In the genomic region with DNA sequence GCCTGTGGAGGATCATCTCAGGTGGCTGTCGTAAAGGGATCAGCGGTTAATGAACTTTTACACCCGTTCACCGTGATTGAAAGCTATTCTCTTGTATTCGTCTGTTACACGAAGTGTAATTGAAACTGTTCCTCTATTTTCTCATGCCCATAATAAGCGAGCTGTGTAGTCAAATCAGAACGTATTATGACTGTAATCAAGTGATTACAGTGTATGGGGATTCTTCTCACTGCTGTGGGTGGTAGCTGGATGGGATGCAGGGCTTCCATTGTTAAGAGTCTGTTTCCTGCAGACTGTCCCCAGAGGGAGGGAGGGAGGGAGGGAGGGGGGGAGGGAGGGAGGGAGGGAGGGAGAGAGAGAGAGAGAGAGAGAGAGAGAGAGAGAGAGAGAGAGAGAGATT, we compare ENCODE assay signal across 27 mouse cellular contexts. TPM values are rescaled to one million over a fixed set of nuclear protein-coding genes. Genes with fewer than 3 reads are reported as not detected.
DNase-seq lines count a peak whose midpoint lies in the region; ATAC-seq and TF ChIP-seq lines count a peak whose summit lies in the region.
"Had no signal": no experiment of that assay in that cellular context is flagged by ENCODE, and none has a peak within 500 bp of the region (broad histone marks: within the 10 kb centered on the region; RNA-seq: fewer than 3 reads in every experiment).

No protein-coding gene starts in this region.

- ATAC-seq in hindbrain, embryonic 13.5 days (ENCODE audit: low FRiP score), result no peak
- ATAC-seq in hindbrain, embryonic 12.5 days (ENCODE audit: low FRiP score), result no peak
- no peak for ATAC-seq in midbrain, embryonic 15.5 days (replicated peaks)
- no peak for ATAC-seq in midbrain, postnatal 0 days (ENCODE audit: low FRiP score)
- ATAC-seq in forebrain, embryonic 15.5 days (replicated peaks), result no peak; the same call in 1 of the 2 replicates
- ATAC-seq in neural tube, embryonic 15.5 days (ENCODE audit: low FRiP score), result no peak
- ATAC-seq: CD4-positive, CD25-positive, alpha-beta regulatory T cell, adult 4 months; inflammation-experienced regulatory T-cells, adult 6 months had no signal

- no peak overlapping the region for H3K4me3 ChIP-seq in hindbrain, embryonic 13.5 days
- H3K4me3 ChIP-seq in hindbrain, embryonic 12.5 days, result no peak overlapping the region
- no peak overlapping the region for H3K4me3 ChIP-seq in midbrain, embryonic 15.5 days
- no peak overlapping the region for H3K4me3 ChIP-seq in midbrain, postnatal 0 days (ENCODE audit: low read depth, low read length)
- H3K4me3 ChIP-seq in forebrain, embryonic 15.5 days, result no peak overlapping the region
- no peak overlapping the region for H3K4me3 ChIP-seq in neural tube, embryonic 15.5 days (replicated peaks)
- H3K4me3 ChIP-seq: erythroblast, embryonic 14.5 days; heart, adult 2 months; heart, embryonic 12.5 days; left cerebral cortex, adult 2 months; limb, embryonic 13.5 days; megakaryocyte, embryonic 14.5 days; neural tube, embryonic 12.5 days had no signal

- H3K27ac ChIP-seq in hindbrain, embryonic 13.5 days, result peak overlapping the region; percentile 69; the same call in 1 of the 2 replicates
- no peak overlapping the region for H3K27ac ChIP-seq in hindbrain, embryonic 12.5 days
- H3K27ac ChIP-seq in midbrain, embryonic 15.5 days, result 0 out of 2 replicates have a peak overlapping the region, but pooled peaks have one; percentile 1
- H3K27ac ChIP-seq in midbrain, postnatal 0 days (ENCODE audit: low read depth, low read length), result no peak overlapping the region
- H3K27ac ChIP-seq in forebrain, embryonic 15.5 days (replicated peaks), result 0 out of 2 replicates have a peak overlapping the region, but pooled peaks have one; percentile 18
- peak overlapping the region; percentile 63; the same call in 1 of the 2 replicates for H3K27ac ChIP-seq in neural tube, embryonic 15.5 days (replicated peaks)
- H3K27ac ChIP-seq: heart, adult 2 months; left cerebral cortex, adult 2 months; limb, embryonic 13.5 days; neural tube, embryonic 12.5 days had no signal

- H3K4me2 ChIP-seq in hindbrain, embryonic 13.5 days, result no peak overlapping the region
- H3K4me2 ChIP-seq in hindbrain, embryonic 12.5 days (replicated peaks), result no peak overlapping the region
- no peak overlapping the region for H3K4me2 ChIP-seq in midbrain, embryonic 15.5 days
- no peak overlapping the region for H3K4me2 ChIP-seq in midbrain, postnatal 0 days (ENCODE audit: low read depth, low read length, poor library complexity, severe bottlenecking)
- H3K4me2 ChIP-seq in forebrain, embryonic 15.5 days (replicated peaks), result no peak overlapping the region
- H3K4me2 ChIP-seq in neural tube, embryonic 15.5 days, result 0 out of 2 replicates have a peak overlapping the region, but pooled peaks have one; percentile 3
- H3K4me2 ChIP-seq: heart, embryonic 12.5 days; limb, embryonic 13.5 days; liver, embryonic 11.5 days; neural tube, embryonic 12.5 days had no signal

- H3K9me3 ChIP-seq in hindbrain, embryonic 13.5 days, result no peaks in the 10 kb centered on the region
- H3K9me3 ChIP-seq in hindbrain, embryonic 12.5 days (replicated peaks), result no peaks in the 10 kb centered on the region
- no peaks in the 10 kb centered on the region for H3K9me3 ChIP-seq in midbrain, embryonic 15.5 days
- no peaks in the 10 kb centered on the region for H3K9me3 ChIP-seq in midbrain, postnatal 0 days (ENCODE audit: low read length)
- no peaks in the 10 kb centered on the region for H3K9me3 ChIP-seq in forebrain, embryonic 15.5 days
- H3K9me3 ChIP-seq in neural tube, embryonic 15.5 days (replicated peaks), result no peaks in the 10 kb centered on the region
- H3K9me3 ChIP-seq: heart, embryonic 12.5 days; limb, embryonic 13.5 days; megakaryocyte, embryonic 14.5 days; neural tube, embryonic 12.5 days had no signal

- DNase-seq in midbrain, postnatal 0 days (ENCODE audit: low spot score), result no peak
- no peak for DNase-seq in embryo, embryonic 10 days (ENCODE audit: low spot score)
- DNase-seq: adrenal gland, postnatal 14 days; cerebellum, adult 11-12 months; cerebellum, adult 9-11 months; heart, adult 2 months; kidney, adult 11 months; kidney, postnatal 14 days; lung, postnatal 4 days; midbrain, embryonic 14.5 days; right cerebral cortex, adult 18-20 months; spleen, adult 18-20 months; thymus, postnatal 14 days had no signal

- TF ChIP-seq CTCF in midbrain, postnatal 0 days (IDR thresholded peaks at IDR 0.05), result no peak

- peaks cover 55% of the 10 kb centered on the region for H3K4me1 ChIP-seq in hindbrain, embryonic 13.5 days (replicated peaks)
- H3K4me1 ChIP-seq in hindbrain, embryonic 12.5 days, result peaks cover 52% of the 10 kb centered on the region
- peaks cover 26% of the 10 kb centered on the region for H3K4me1 ChIP-seq in midbrain, embryonic 15.5 days
- peaks cover 10% of the 10 kb centered on the region; the same call in 1 of the 2 replicates for H3K4me1 ChIP-seq in midbrain, postnatal 0 days (ENCODE audit: insufficient read depth, low read length)
- peaks cover 15% of the 10 kb centered on the region for H3K4me1 ChIP-seq in forebrain, embryonic 15.5 days
- peaks cover 41% of the 10 kb centered on the region for H3K4me1 ChIP-seq in neural tube, embryonic 15.5 days
- H3K4me1 ChIP-seq: megakaryocyte, embryonic 14.5 days had no signal

- WGBS in hindbrain, embryonic 13.5 days, result 35% methylated on average over 8 of the region's 8 CpGs
- WGBS in hindbrain, embryonic 12.5 days, result 46% methylated on average over 8 of the region's 8 CpGs
- WGBS in midbrain, embryonic 15.5 days, result 32% methylated on average over 8 of the region's 8 CpGs
- 37% methylated on average over 8 of the region's 8 CpGs for WGBS in midbrain, postnatal 0 days
- 9% methylated on average over 8 of the region's 8 CpGs for WGBS in forebrain, embryonic 15.5 days
- WGBS in neural tube, embryonic 15.5 days, result 8% methylated on average over 8 of the region's 8 CpGs

- no peaks in the 10 kb centered on the region for H3K36me3 ChIP-seq in hindbrain, embryonic 13.5 days
- H3K36me3 ChIP-seq in hindbrain, embryonic 12.5 days, result no peaks in the 10 kb centered on the region
- no peaks in the 10 kb centered on the region for H3K36me3 ChIP-seq in midbrain, embryonic 15.5 days (replicated peaks)
- H3K36me3 ChIP-seq in midbrain, postnatal 0 days (ENCODE audit: insufficient read depth, low read length), result no peaks in the 10 kb centered on the region
- H3K36me3 ChIP-seq in forebrain, embryonic 15.5 days, result no peaks in the 10 kb centered on the region
- no peaks in the 10 kb centered on the region for H3K36me3 ChIP-seq in neural tube, embryonic 15.5 days
- H3K36me3 ChIP-seq: heart, embryonic 12.5 days; limb, embryonic 13.5 days; neural tube, embryonic 12.5 days had no signal

- no peaks in the 10 kb centered on the region for H3K27me3 ChIP-seq in hindbrain, embryonic 13.5 days
- H3K27me3 ChIP-seq in hindbrain, embryonic 12.5 days, result no peaks in the 10 kb centered on the region
- no peaks in the 10 kb centered on the region for H3K27me3 ChIP-seq in midbrain, embryonic 15.5 days (replicated peaks)
- H3K27me3 ChIP-seq in midbrain, postnatal 0 days (ENCODE audit: insufficient read depth, low read length), result no peaks in the 10 kb centered on the region
- H3K27me3 ChIP-seq in forebrain, embryonic 15.5 days, result 0 out of 2 replicates have a peak, but pooled peaks cover 3% of the 10 kb centered on the region
- H3K27me3 ChIP-seq in neural tube, embryonic 15.5 days (replicated peaks), result no peaks in the 10 kb centered on the region
- H3K27me3 ChIP-seq: heart, embryonic 12.5 days; limb, embryonic 13.5 days; neural tube, embryonic 12.5 days had no signal

- no peak overlapping the region for H3K9ac ChIP-seq in hindbrain, embryonic 13.5 days
- no peak overlapping the region for H3K9ac ChIP-seq in hindbrain, embryonic 12.5 days
- no peak overlapping the region for H3K9ac ChIP-seq in midbrain, embryonic 15.5 days
- no peak overlapping the region for H3K9ac ChIP-seq in midbrain, postnatal 0 days (replicated peaks; ENCODE audit: low read length, poor library complexity, severe bottlenecking)
- no peak overlapping the region for H3K9ac ChIP-seq in forebrain, embryonic 15.5 days (replicated peaks)
- no peak overlapping the region for H3K9ac ChIP-seq in neural tube, embryonic 15.5 days (replicated peaks)
- H3K9ac ChIP-seq: heart, embryonic 12.5 days; limb, embryonic 13.5 days; neural tube, embryonic 12.5 days had no signal

RNA-seq across cellular contexts. Expression of a gene that starts 56.1 kb away (rescaled TPM):
- 48.4 and 51.3 TPM in 2 replicates for polyA plus RNA-seq in hindbrain, embryonic 13.5 days (2015; fragmentation: Nextera tagmentation; extraction: Ambion mirVana)
- polyA plus RNA-seq in hindbrain, embryonic 12.5 days (2016; fragmentation: Nextera tagmentation; extraction: Ambion mirVana), result 74.8 and 81.3 TPM in 2 replicates
- polyA plus RNA-seq in midbrain, embryonic 15.5 days (2015; fragmentation: Nextera tagmentation; extraction: Ambion mirVana), result 56.9 and 63.6 TPM in 2 replicates
- total RNA-seq in midbrain, postnatal 0 days (2014; rRNA removed), result 175 and 187 TPM in 2 replicates
- polyA plus RNA-seq in midbrain, postnatal 0 days (2015; fragmentation: Nextera tagmentation; extraction: Ambion mirVana), result 40.4 and 45.9 TPM in 2 replicates
- 34.9 and 40.4 TPM in 2 replicates for polyA plus RNA-seq in forebrain, embryonic 15.5 days (2015; fragmentation: Nextera tagmentation; extraction: Ambion mirVana)
- 35.1 and 42.6 TPM in 2 replicates for polyA plus RNA-seq in neural tube, embryonic 15.5 days (2015; fragmentation: Nextera tagmentation; extraction: Ambion mirVana)

Comparison
In these comparisons a context has a peak if more than half of its experiments do, and no peak if none do; other contexts are left out.
1. H3K27ac ChIP-seq: peak in hindbrain, embryonic 13.5 days (single experiment), midbrain, embryonic 15.5 days (single experiment), forebrain, embryonic 15.5 days (single experiment) and neural tube, embryonic 15.5 days (single experiment); none in hindbrain, embryonic 12.5 days (single experiment) and midbrain, postnatal 0 days (single experiment).